Mouse (Mus musculus): ENCODE measurements at regions not wholly inside any gene's neighbourhood (a gene's known extent, or its start where the extent isn't known, plus 50 kb on each side); places are given as distances from the start of the nearest gene placed in this dataset.

DNA sequence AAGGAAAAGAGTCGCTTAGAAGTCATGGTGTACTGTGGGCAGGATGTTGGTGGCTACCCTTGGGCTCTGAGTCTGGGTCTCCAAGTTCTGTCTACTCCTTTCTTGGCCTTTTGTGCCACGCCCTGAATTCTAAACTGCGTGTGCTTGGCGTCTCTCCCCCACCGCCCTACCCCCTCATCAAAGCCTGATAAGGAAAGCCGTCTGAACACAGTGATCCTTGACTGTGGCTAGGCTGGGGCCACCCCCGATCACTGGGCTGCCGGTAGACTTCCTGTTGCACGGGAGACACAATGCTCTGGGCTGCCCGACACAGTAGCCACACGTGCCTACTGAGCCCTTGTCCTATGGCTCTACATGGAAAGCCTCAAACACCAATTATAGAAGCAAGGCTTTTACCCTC, 67.1 kb upstream of the Calm2 start:
- TF ChIP-seq CTCF (conservative IDR thresholded peaks at IDR 0.05; ENCODE audit: insufficient read depth, insufficient read length, low read depth, low read length) (no peak), POLR2A (IDR thresholded peaks at IDR 0.05; ENCODE audit: low read depth, low read length) (no peak)
